Mouse (Mus musculus): Measurements from ENCODE around the gene H2-Q10.
"Not testable (repeated sequence)": the region's sequence is repeated elsewhere in the genome, so short reads cannot be mapped to it uniquely, and the experiment has no call there.

DNA sequence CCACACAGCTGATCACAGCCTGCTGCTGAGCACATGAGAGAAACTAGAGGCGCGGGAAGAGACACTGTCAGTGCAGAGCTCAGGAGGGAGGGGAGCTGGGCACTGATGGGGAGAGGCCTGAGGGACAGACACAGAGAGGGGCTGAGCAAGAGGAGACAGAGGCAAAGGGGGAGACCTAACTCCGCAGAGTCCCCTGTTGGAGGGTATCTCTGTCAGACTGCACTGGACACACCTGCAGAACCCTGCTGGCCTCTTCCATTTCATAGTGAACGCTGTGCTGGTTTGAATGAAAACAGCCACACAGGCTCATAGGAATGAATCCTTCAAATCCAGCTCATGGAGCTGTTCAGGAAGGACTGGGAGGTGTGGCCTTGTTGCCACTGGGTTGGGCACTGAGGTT, 48.6 kb upstream of the H2-Q10 start:
- TF ChIP-seq GATA1, TAL1 (IDR thresholded peaks at IDR 0.05; ENCODE audit: low read length): not testable (repeated sequence)
